ENCODE assay signal across 21 mouse cellular contexts in genomic region chr11:109844466-109844865, GRCm38 (mm10). TPM values are rescaled to one million over a fixed set of nuclear protein-coding genes. Genes with fewer than 3 reads are reported as not detected.
"Had no signal": no experiment of that assay in that cellular context is flagged by ENCODE, and none has a peak within 500 bp of the region (broad histone marks: within the 10 kb centered on the region; RNA-seq: fewer than 3 reads in every experiment).

No protein-coding gene starts in this region.

- H3K9ac ChIP-seq: liver, embryonic 15.5 days; midbrain, embryonic 12.5 days; neural tube, embryonic 13.5 days; stomach, embryonic 15.5 days had no signal

- H3K36me3 ChIP-seq: limb, embryonic 10.5 days; liver, embryonic 15.5 days; midbrain, embryonic 12.5 days; neural tube, embryonic 13.5 days; stomach, embryonic 15.5 days had no signal

- H3K4me3 ChIP-seq: left cerebral cortex, adult 2 months; limb, embryonic 10.5 days; liver, embryonic 15.5 days; midbrain, embryonic 12.5 days; neural tube, embryonic 13.5 days; stomach, embryonic 15.5 days had no signal

- H3K27me3 ChIP-seq: liver, embryonic 15.5 days; midbrain, embryonic 12.5 days; neural tube, embryonic 13.5 days; stomach, embryonic 15.5 days had no signal

- ATAC-seq: hindbrain, embryonic 16.5 days; inflammation-experienced regulatory T-cells, adult 6 months; intestine, postnatal 0 days; midbrain, embryonic 16.5 days had no signal

- H3K27ac ChIP-seq: left cerebral cortex, adult 2 months; limb, embryonic 10.5 days; liver, embryonic 15.5 days; macrophage; midbrain, embryonic 12.5 days; neural tube, embryonic 13.5 days; stomach, embryonic 15.5 days had no signal

- H3K9me3 ChIP-seq: limb, embryonic 10.5 days; liver, embryonic 15.5 days; midbrain, embryonic 12.5 days; neural tube, embryonic 13.5 days; stomach, embryonic 15.5 days had no signal

- H3K4me1 ChIP-seq: liver, embryonic 15.5 days; midbrain, embryonic 12.5 days; stomach, embryonic 15.5 days had no signal

- H3K4me2 ChIP-seq: liver, embryonic 11.5 days; liver, embryonic 15.5 days; midbrain, embryonic 12.5 days; neural tube, embryonic 13.5 days; stomach, embryonic 15.5 days had no signal

- DNase-seq: retina, postnatal 1 day; thymus, adult 2 months; thymus, postnatal 25 days had no signal

RNA-seq across cellular contexts. Expression of gene 1700012B07Rik, which starts 16.6 kb away (rescaled TPM):
- total RNA-seq: layer of hippocampus, postnatal 14 days; left cerebral cortex, adult 2 months; left cerebral cortex, postnatal 14 days; megakaryocyte-erythroid progenitor cell, adult 5-6 weeks had no signal
- polyA plus RNA-seq: hindbrain, embryonic 16.5 days; intestine, postnatal 0 days; kidney, embryonic 16.5 days; limb, embryonic 10.5 days; limb, embryonic 14.5 days; liver, embryonic 11.5 days; liver, embryonic 15.5 days; macrophage; midbrain, embryonic 12.5 days; midbrain, embryonic 16.5 days; neural tube, embryonic 13.5 days; spleen, adult 2 months; stomach, embryonic 15.5 days had no signal
